Mouse (Mus musculus) intestine, embryonic 15.5 days (tissue): ENCODE results near the gene Nova1. TPM values are rescaled to one million over a fixed set of nuclear protein-coding genes. Genes with fewer than 3 reads are reported as not detected.

Source experiments
- ATAC-seq: fragments of 200-750 bp; cut with Nextera tagmentation; 2 replicates; pipeline ENCODE4 v1.8.0; 2017; ENCODE audit warnings: moderate TSS enrichment, moderate library complexity
- H3K27ac ChIP-seq: fragments of 300-500 bp; sonication (generic); 2 replicates; pipeline ENCODE4 v1.5.1; 2015; ENCODE audit warnings: mild to moderate bottlenecking, inconsistent platforms
- H3K27me3 ChIP-seq: fragments of 300-500 bp; sonication (generic); replicated peaks from 2 replicates; pipeline ENCODE4 v1.6.1; 2015; ENCODE audit warnings: inconsistent platforms
- H3K36me3 ChIP-seq: fragments of 300-500 bp; sonication (generic); 2 replicates; pipeline ENCODE4 v1.6.1; 2015; ENCODE audit warnings: inconsistent platforms
- H3K4me1 ChIP-seq: fragments of 300-500 bp; sonication (generic); replicated peaks from 2 replicates; pipeline ENCODE4 v1.6.1; 2015; ENCODE audit warnings: inconsistent platforms
- H3K4me2 ChIP-seq: fragments of 300-500 bp; sonication (generic); replicated peaks from 2 replicates; pipeline ENCODE4 v1.6.1; 2015; ENCODE audit warnings: mild to moderate bottlenecking, inconsistent platforms
- H3K4me3 ChIP-seq: fragments of 300-500 bp; sonication (generic); replicated peaks from 2 replicates; pipeline ENCODE4 v1.5.1; 2015; ENCODE audit warnings: inconsistent platforms
- H3K9ac ChIP-seq: fragments of 300-500 bp; sonication (generic); 2 replicates; pipeline ENCODE4 v1.6.1; 2015; ENCODE audit warnings: inconsistent platforms
- H3K9me3 ChIP-seq: fragments of 300-500 bp; sonication (generic); 2 replicates; pipeline ENCODE4 v1.6.1; 2016; ENCODE audit warnings: inconsistent platforms
- WGBS: fragments of 180-500 bp; shearing (Covaris S2); methylation state at CpG from one replicate; pipeline ENCODE4 v1.1.7; 2015; 5-methylcytosine and 5-hydroxymethylcytosine counted together
- polyA plus RNA-seq: library from polyadenylated mRNA; unstranded; fragments of >200 nt; fragmentation: Nextera tagmentation; extraction: Ambion mirVana; gene quantifications from 2 replicates; pipeline ENCODE4 v1.2.1, GENCODE M21; 2015

Nova1 gene
- polyA plus RNA-seq, 1 experiment from 2014 or later: 1.2 TPM

DNA sequence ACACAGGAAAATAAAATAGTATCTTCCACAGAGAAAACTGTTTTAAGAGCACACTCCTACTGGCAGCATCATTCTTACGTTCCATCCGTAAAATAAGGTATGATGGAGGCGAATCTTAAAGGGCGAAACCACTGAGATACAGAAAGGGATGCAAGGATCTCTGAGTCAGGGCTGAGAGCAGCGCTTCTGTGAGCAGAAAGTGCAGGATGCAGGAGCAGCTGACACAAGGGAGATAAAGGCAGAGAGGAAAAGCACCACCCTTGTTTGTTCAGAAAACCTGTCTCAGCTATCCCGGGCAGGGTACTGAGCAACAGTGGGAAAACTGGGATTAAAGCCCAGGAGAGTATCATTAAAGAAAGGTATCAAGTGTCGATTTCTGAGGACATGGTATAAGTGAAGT lies 59.3 kb downstream of the Nova1 start:
- Histone ChIP-seq H3K27ac (no peak overlapping the region), H3K9ac (no peak overlapping the region), H3K9me3 (no peaks in the 10 kb centered on the region), H3K4me1 (no peaks in the 10 kb centered on the region), H3K27me3 (no peaks in the 10 kb centered on the region), H3K4me2 (no peak overlapping the region), H3K4me3 (no peak overlapping the region), H3K36me3 (no peaks in the 10 kb centered on the region)
- 74% methylated on average over 7 of the region's 7 CpGs for WGBS
- ATAC-seq: no peak

DNA sequence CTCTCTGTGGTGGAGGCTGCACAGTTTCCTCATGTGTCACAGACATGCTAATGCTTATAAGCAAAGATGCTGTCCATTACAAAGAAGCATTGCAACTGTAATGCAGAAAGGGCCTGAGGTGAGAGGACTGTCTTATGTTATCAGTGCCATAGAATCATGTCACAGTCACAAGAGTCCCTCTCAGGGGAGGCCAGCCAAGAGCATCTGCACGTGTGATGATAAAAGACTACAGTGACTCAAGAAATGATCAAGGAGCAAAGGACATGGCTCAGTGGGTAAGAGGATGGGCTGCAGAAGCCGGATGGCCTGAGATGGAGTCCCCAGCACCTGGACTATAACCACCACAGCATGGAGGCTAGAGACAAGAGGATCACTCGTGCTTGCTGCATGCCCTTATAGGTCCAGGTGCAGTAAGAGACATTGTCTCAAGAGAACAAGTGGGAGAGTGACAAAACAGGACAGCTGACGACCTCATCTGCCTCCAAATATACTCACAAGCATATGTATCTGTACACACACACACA lies 64.3 kb downstream of the Nova1 start:
- Histone ChIP-seq H3K9me3 (no peaks in the 10 kb centered on the region), H3K4me3 (no peak overlapping the region), H3K4me1 (no peaks in the 10 kb centered on the region), H3K27me3 (no peaks in the 10 kb centered on the region), H3K9ac (no peak overlapping the region), H3K27ac (no peak overlapping the region), H3K36me3 (no peaks in the 10 kb centered on the region), H3K4me2 (no peak overlapping the region)
- 66% methylated on average over 4 of the region's 4 CpGs for WGBS
- ATAC-seq: no peak

DNA sequence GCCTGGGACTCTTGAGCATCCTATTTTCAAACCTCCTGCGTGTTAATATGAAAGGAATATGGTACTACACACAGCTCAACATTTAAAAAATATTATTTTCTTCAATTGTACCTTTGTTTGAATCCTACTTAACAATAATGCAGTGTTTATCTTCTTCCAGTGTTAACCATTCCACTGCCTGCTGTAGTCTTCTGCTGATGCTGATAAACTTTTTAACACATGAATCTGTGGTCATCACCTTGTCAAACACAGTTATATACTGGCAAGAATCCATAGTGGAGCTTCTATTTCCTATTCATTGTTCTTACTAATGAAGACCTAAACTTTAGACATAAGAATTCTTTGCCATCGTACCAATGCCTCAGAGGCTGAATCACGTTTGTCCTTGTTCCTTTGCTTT lies 65.6 kb downstream of the Nova1 start:
- WGBS: 66% methylated on average over 3 of the region's 3 CpGs
- no peaks in the 10 kb centered on the region for H3K9me3 ChIP-seq
- no peaks in the 10 kb centered on the region for H3K27me3 ChIP-seq
- ATAC-seq: no peak
- no peak overlapping the region for H3K4me3 ChIP-seq
- H3K36me3 ChIP-seq: no peaks in the 10 kb centered on the region
- H3K27ac ChIP-seq: no peak overlapping the region
- H3K4me1 ChIP-seq: no peaks in the 10 kb centered on the region
- H3K4me2 ChIP-seq: no peak overlapping the region
- H3K9ac ChIP-seq: no peak overlapping the region

DNA sequence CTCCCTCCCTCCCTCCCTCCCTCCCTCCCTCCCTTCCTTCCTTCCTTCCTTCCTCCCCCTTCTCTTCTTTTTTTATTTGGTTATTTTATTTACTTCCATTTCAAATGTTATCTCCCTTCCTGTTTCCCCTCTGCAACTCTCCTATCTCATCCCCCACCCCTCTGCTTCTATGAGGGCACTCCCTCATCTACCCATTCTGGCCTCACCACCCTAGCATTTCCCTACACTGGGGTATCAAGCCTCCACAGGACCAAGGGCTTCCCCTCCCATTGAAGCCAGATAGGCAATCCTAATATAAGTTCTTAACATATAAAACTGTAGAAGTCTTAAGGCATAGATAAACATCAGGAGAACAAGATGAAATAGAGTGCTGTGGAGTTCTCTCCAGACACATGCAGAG lies 85.5 kb downstream of the Nova1 start:
- Histone ChIP-seq H3K4me2 (no peak overlapping the region), H3K9ac (no peak overlapping the region), H3K27ac (no peak overlapping the region), H3K9me3 (no peaks in the 10 kb centered on the region), H3K27me3 (no peaks in the 10 kb centered on the region), H3K4me1 (no peaks in the 10 kb centered on the region), H3K36me3 (no peaks in the 10 kb centered on the region), H3K4me3 (no peak overlapping the region)
- ATAC-seq: no peak

DNA sequence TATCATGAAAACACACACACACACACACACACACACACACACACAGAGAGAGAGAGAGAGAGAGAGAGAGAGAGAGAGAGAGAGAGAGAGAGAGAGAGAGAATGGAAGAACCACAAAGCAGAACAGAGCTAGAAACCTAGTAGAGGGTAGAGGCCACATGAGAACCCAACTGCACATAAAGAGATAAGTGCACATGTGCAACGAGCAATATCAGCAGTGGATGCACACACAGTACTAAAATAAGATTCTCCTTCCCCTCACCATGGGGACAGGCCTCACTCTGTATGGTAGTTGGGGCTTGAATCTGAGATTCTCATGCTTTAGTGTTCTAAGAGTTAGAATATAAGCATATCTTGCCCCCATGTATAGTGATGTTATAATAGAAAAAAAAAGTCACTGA lies 86.8 kb downstream of the Nova1 start:
- Histone ChIP-seq H3K27me3 (no peaks in the 10 kb centered on the region), H3K9ac (no peak overlapping the region), H3K27ac (no peak overlapping the region), H3K4me1 (no peaks in the 10 kb centered on the region), H3K4me3 (no peak overlapping the region), H3K9me3 (no peaks in the 10 kb centered on the region), H3K36me3 (no peaks in the 10 kb centered on the region), H3K4me2 (no peak overlapping the region)
- 88% methylated on average over 1 of the region's 1 CpGs for WGBS
- no peak for ATAC-seq

DNA sequence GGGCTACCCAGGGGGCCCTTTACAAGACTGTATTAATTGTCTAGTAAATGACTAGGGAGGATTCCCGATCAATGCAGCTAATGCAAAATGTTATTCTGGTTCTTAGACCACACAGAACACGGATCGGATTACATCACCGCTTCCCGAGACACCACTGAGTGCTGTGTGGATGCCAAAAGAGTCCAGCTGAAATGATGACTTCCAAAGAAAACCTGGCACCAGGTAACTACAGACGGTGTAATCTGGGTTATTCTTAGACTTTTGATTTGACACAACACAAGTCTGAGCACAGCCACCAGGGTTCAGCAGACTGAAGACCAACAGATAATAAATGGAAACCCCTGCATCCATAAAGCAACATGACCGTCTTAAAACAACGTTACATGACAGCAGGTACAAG lies 96.8 kb downstream of the Nova1 start:
- no peak overlapping the region for H3K4me2 ChIP-seq
- no peak overlapping the region for H3K9ac ChIP-seq
- no peak overlapping the region for H3K27ac ChIP-seq
- no peaks in the 10 kb centered on the region for H3K9me3 ChIP-seq
- no peaks in the 10 kb centered on the region for H3K36me3 ChIP-seq
- WGBS: 55% methylated on average over 8 of the region's 8 CpGs
- H3K4me1 ChIP-seq: no peaks in the 10 kb centered on the region
- no peak overlapping the region for H3K4me3 ChIP-seq
- no peaks in the 10 kb centered on the region for H3K27me3 ChIP-seq
- ATAC-seq: no peak

DNA sequence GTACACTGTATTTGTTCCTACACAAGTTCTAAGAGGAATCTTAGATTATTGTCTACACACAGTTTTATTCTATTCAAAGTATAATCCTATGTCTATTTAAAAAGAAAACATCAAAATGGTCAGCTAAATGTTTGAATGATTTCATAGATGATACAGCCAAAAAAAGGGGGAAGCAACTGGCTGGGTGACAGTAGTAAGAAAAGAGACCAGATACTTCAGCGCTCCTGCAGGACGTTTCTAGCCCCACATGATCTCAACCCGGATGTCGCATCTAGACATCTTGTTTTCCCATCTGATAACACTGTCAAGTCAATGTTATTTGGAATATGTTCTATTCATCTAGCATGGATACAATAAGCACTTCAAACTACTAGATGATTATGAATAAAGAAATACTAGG lies 99.7 kb downstream of the Nova1 start:
- Histone ChIP-seq H3K27me3 (no peaks in the 10 kb centered on the region), H3K9me3 (no peaks in the 10 kb centered on the region), H3K4me3 (no peak overlapping the region), H3K36me3 (no peaks in the 10 kb centered on the region), H3K9ac (no peak overlapping the region), H3K4me2 (no peak overlapping the region), H3K27ac (no peak overlapping the region), H3K4me1 (no peaks in the 10 kb centered on the region)
- 87% methylated on average over 4 of the region's 4 CpGs for WGBS
- no peak for ATAC-seq

DNA sequence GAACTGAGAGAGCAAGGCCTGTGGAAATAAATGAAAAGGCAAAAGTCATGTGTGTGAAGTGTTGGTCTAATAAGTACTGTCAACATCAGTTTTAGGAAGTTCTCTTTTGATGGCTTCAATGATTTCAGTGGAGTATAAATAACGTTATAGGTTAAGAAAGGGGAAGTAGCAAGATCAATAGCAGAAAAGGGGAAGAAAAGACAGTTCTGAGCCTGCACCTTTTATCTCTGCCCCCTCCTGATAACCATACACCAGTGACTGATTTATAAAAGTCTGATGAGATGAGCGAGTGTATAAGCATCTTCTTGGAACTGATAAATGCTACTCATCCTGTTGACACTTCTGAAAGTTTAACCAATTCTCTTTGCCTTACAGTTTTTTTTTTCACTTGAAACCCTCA lies 108.6 kb downstream of the Nova1 start:
- Histone ChIP-seq H3K27me3 (no peaks in the 10 kb centered on the region), H3K4me2 (no peak overlapping the region), H3K9ac (no peak overlapping the region), H3K4me1 (no peaks in the 10 kb centered on the region), H3K27ac (no peak overlapping the region), H3K36me3 (no peaks in the 10 kb centered on the region), H3K9me3 (no peaks in the 10 kb centered on the region), H3K4me3 (no peak overlapping the region)
- 79% methylated on average over 2 of the region's 2 CpGs for WGBS
- ATAC-seq: no peak

DNA sequence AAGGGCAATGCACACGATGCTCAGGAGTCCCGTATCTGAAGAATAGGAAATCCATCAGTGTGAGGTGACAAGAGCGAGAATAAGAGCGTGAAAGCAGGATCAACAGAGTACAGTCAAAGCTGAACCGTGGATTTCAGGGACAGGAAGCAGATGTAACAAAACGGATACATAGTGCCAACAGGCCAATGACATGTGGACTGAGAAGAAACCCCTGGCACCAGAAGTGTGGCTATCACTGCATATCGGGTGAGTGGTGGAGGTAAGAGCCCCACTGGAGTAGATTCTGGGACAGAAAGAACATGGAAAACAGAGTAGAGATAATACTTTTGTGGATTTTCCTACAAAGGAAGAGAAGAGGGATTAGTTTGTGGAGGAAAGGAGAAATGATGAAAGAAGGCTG lies 109.3 kb downstream of the Nova1 start:
- H3K36me3 ChIP-seq: no peaks in the 10 kb centered on the region
- no peak overlapping the region for H3K9ac ChIP-seq
- no peak overlapping the region for H3K27ac ChIP-seq
- ATAC-seq: no peak
- no peaks in the 10 kb centered on the region for H3K4me1 ChIP-seq
- no peaks in the 10 kb centered on the region for H3K27me3 ChIP-seq
- no peak overlapping the region for H3K4me3 ChIP-seq
- H3K4me2 ChIP-seq: no peak overlapping the region
- no peaks in the 10 kb centered on the region for H3K9me3 ChIP-seq
- 82% methylated on average over 7 of the region's 7 CpGs for WGBS

DNA sequence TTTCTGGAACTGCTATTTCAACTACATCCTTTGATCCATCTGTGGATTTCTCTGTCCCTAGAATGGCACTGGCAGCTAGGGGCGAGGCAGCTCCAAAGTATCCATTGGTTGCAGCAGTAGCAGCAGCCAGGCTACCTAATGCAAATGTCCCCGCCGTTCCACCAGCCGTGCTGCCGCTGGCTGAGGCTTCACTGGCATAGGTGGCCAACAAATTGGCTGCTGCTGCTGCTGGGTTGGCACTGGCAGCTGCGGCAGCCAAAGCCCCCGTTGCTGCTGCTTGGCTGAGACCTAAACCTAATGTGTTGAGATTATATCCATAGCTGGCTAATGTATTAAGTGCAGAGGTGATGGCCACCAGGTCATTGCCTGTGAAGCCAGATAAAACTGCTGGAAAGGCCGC lies 118.5 kb downstream of the Nova1 start:
- Histone ChIP-seq H3K27ac (no peak overlapping the region), H3K4me2 (no peak overlapping the region), H3K27me3 (no peaks in the 10 kb centered on the region), H3K36me3 (no peaks in the 10 kb centered on the region), H3K4me3 (no peak overlapping the region), H3K9ac (no peak overlapping the region), H3K9me3 (no peaks in the 10 kb centered on the region), H3K4me1 (no peaks in the 10 kb centered on the region)
- 82% methylated on average over 8 of the region's 8 CpGs for WGBS
- ATAC-seq: no peak

DNA sequence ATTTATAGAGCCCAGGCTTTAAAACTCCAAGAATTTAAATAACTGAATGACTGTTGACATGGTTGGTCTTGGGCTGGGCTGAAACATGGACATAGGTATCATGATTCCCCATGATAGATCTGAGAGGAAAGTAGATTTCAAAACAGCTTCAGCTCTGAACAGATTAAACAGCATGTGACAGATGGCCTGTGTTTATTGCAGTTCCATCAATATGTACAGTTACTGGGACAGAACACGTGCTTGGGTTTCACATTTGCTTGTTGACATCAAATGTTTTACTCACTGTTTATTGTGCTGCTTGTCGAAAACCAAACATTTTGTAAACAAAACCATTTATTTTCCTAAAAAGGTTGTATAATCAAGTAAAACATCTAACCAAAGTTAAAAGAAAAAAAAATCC lies 142.4 kb downstream of the Nova1 start:
- no peak for ATAC-seq
- Histone ChIP-seq H3K9ac (no peak overlapping the region), H3K4me3 (no peak overlapping the region), H3K4me2 (no peak overlapping the region), H3K4me1 (no peaks in the 10 kb centered on the region), H3K27me3 (no peaks in the 10 kb centered on the region), H3K27ac (no peak overlapping the region), H3K36me3 (no peaks in the 10 kb centered on the region), H3K9me3 (no peaks in the 10 kb centered on the region)
- 64% methylated on average over 2 of the region's 2 CpGs for WGBS

DNA sequence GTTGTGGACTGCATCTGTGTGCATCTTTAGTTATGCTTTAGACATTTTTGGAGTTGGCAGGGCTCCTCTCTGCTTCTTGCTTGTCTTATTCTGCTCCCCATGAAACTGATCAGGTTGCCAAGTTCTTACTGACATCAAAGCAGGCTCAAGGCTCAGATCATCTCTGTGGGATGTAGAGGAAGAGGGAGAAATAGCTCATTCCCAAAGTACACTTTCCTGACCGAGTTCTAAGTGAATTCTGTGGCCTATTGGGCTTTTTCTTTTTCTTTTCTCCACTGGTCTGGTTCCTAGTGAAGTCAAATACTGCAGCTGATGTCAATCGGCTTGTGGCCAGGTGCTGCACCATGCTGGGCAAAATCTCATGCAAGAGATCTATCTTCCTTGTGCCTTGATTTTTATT lies 152.0 kb downstream of the Nova1 start:
- Histone ChIP-seq H3K36me3 (no peaks in the 10 kb centered on the region), H3K9me3 (no peaks in the 10 kb centered on the region), H3K27me3 (no peaks in the 10 kb centered on the region), H3K4me3 (no peak overlapping the region), H3K4me2 (no peak overlapping the region), H3K9ac (no peak overlapping the region), H3K27ac (no peak overlapping the region), H3K4me1 (no peaks in the 10 kb centered on the region)
- 61% methylated on average over 2 of the region's 2 CpGs for WGBS
- no peak for ATAC-seq

DNA sequence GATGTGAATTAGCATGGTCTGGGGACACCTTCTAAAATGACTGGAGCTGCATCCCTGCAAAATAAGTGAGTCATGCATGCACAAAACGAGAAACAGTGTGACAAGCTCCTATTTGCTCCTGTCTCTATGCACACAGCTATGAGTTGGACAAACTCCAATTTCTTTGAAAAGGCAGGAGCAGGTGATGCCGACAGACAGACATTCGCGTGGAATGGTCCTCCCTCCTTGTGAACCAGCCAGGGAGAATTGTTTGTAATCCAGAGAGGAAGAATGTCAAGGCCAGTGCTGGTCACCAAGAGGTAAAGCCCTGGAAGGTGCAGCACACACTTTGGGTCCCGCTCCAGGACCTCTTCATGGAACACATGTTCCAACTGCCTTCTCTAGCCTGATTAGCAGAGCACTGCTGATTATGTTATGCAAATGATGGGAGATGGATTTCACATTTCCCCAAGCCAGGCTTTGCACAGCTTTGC lies 172.6 kb downstream of the Nova1 start:
- no peak for ATAC-seq
- H3K9me3 ChIP-seq: no peaks in the 10 kb centered on the region
- H3K36me3 ChIP-seq: no peaks in the 10 kb centered on the region
- H3K4me2 ChIP-seq: no peak overlapping the region
- H3K27me3 ChIP-seq: no peaks in the 10 kb centered on the region
- H3K27ac ChIP-seq: no peak overlapping the region
- no peak overlapping the region for H3K4me3 ChIP-seq
- H3K4me1 ChIP-seq: no peaks in the 10 kb centered on the region
- 79% methylated on average over 5 of the region's 5 CpGs for WGBS
- H3K9ac ChIP-seq: no peak overlapping the region
